Mouse (Mus musculus) frontal cortex, postnatal 36 days (tissue): Measurements from ENCODE around the gene Tor1b.
A peak's percentile ranks its signal among the peaks of the same experiment; 100 is the strongest.
"Not testable (repeated sequence)": the region's sequence is repeated elsewhere in the genome, so short reads cannot be mapped to it uniquely, and the experiment has no call there.

Experiments used
- DNase-seq, 2 experiments: peaks; one replicate each; pipeline ENCODE4 v3.0.0; 2022; ENCODE audit warnings: low spot score in 2 of 2

Gene Tor1b

DNA sequence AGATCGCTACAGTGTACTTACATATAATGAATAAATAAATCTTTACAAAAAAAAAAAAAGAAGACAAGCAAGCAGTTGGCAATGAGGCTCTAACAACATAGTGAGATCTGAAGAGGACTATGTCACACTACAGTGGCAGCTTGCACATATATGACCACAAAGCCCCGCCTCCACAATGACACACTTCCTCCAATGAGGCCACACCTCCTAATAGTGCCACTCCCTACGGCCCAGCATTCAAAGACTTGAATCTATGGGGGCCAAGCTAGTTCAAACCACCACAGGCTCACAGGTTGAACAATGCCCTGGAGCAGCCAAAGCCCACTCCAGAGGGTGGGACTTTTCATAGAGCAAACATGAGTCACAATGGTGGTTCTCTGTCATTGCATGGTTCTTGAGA, 20.8 kb upstream of the Tor1b start:
- DNase-seq, result no peak

DNA sequence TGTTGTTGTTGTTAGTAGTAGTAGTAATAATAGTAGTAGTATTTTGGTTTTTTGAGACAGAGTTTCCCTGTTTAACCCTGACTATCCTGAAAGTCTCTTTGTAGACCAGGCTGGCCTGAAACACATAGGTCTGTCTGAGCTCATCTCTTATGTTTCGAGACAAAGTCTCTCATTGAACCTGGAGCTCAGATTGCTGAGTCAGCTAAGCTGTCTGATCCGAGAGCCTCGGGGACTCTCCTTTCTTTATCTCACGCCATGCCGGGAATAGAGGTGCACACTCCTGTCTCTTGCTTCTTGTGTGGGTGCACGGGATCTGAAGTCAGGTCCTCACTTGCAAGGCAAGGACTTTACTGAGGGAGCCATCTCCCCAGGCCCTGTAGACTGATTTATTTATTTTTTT, 19.7 kb upstream of the Tor1b start:
- DNase-seq, result no peak

DNA sequence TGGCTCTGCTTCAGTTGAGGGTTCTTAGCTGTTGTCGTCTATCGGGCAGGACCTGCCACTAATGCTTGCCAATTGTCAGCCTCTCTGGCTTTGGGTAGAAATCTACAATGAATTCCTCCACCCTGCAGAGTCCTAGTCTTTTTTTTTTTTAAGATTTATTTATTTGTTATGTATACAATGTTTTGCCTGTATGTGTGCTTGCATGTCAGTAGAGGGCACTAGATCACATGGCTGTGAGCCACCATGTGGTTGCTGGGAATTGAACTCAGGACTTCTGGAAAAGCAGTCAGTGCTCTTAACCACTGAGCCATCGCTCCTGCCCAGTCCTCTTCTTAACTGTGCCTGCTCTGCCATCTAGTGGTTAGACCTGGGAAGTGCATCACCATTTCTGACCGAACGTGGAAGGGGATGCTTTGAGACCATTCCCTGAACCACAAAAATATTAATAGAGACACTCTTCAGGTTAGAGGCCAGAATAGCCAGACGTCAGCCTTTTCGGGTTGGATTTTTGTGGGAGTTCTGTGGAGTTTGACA, 18.8 kb upstream of the Tor1b start:
- DNase-seq, result peak; percentile 77 to 83

DNA sequence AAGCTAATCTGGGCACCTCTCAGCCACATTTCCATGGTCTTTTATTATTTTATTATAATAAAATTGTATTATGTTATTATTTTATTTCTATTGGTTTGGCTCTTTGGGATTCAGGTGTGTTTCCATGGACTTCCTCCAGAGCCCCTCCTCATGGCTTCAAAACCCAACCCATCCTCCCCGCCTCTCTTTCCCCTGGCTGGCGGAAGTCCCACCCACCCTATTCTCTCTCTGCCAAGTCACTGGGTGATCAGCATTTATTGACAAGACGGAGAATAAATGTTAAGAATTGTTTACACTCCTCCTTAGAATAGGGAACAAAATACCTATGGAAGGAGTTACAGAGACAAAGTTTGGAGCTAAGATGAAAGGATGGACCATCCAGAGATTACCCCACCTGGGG, 16.0 kb upstream of the Tor1b start:
- DNase-seq, result no peak

DNA sequence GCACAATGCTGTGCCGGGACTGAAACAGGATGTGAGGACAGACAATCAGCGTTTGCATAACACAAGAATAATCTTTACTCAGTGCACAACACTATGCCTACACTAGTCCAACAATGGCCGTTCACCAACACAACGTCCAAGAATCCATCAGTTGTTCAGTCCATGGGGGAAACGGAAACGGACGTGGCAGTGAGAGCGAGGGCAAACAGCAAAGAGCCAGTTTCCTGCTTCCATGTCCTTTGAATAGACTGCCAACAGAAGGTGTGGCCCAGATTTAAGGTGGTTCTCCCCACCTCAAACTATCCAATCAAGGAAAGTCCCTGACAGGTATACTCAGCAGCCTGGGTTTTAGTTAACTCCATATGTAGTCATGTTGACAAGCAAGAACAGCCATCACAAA, 15.0 kb upstream of the Tor1b start:
- DNase-seq, result no peak

DNA sequence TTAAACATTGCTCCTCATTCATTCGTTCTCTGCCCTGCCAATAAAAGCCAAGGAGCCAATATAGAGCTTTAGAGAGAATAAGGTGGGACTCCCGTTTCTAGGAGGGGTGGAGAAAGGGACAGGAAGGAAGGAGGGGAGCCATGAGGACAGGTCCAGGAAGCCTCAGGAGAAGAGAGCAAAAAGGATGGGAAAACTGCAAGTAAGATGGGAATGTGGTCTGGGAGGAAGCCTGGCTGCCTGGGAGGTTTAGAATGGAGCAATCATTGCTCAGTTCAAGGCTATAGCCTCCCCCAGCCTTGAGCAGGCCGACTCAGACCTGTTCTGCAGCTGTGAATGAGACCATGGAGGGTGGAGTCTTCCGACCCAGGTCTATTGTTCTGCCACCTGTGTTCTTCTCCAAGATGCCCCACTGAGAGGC, 14.2 kb upstream of the Tor1b start:
- DNase-seq, result no peak

DNA sequence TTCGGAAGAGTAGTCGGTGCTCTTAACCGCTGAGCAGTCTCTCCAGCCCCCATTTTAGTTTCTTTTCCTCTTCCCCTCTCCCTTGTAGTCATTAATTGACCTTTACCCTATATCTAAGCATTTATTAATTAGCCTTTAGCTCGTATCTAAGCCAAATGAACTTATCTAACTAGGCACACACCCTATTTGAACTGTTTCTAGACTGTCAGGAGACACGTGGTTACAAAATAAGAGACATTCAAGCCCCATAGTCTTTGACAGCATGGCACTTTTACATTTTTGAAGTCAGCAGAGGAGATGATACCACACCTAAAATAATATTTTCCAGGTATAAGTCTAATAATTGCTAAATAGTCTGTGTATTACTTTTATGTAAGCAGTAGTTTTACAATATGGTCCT, 11.2 kb upstream of the Tor1b start:
- no peak for DNase-seq

DNA sequence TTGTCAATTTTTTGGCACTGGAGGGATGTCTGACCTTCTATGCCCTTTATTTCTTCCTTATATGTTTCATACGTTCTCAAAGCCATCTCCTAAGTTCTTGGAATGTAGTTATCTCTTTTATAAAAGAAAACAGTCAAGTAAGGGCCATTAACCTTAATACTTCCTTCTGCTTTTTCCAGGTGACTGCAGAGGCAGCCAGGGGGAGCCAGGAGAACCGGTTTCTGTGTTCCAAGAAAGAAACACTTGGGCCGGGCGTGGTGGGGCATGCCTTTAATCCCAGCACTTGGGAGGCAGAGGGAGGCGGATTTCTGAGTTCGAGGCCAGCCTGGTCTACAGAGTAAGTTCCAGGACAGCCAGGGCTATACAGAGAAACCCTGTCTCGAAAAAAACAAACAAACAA, 10.6 kb upstream of the Tor1b start:
- DNase-seq, result not testable (repeated sequence)

DNA sequence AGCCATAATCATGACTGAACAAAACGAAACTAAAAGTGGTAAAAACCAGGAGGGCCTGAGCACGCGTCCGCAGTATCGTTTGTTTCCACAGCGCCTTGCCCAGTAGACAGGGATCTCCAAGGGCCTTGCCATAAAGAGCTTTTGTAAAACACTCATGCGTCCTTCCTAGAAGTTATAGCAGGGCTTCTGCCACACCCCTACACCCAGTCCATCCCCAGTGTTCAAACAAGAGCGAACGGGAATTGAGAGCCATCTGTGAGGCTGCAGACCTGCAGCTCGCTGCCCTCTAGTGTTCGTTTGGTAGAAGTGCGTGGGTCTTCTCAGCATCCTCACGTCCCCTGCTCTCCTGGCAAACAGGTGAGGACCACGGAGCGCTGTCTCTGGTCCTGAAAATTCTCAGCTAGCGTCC, 10.2 kb upstream of the Tor1b start:
- DNase-seq, result peak; percentile 38 to 58

DNA sequence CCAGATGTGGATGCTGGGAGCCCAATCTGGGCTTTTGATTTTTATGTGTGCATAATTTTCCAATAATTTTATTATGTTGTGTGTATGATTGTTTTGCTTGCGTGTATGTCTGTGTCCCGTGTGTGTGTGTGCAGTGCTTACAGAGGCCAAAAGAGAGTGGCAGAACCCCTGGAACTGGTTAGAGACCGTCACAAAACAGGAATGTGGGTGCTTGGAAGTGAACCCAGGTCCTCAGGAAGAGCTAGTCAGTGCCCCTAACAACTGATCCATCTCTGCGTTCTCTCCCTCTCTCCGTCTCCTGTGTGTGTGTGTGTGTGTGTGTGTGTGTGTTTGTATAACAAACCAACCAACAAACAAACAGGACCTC, 319 bp upstream of the Tor1b start:
- DNase-seq, result no peak

DNA sequence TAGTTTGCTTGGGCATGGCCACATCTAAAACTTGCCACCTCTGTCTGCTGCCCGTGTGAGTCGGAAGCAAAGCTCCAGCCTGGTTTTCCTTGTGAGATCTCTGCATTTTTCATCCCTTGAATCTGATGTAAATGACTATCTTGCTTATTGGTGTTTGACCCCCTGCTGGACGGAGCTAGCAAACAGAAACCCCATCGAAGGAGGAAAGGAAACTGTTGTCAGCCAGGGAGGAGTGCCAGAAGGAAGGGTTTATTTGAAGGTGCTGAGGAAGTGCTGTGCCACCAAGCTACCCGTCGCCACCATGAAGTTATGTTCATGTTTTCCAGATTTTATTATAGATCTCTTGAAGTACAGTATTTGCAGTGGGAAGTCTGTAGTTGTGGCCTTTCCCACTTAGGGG, 2.0 kb downstream of the Tor1b start:
- no peak for DNase-seq

DNA sequence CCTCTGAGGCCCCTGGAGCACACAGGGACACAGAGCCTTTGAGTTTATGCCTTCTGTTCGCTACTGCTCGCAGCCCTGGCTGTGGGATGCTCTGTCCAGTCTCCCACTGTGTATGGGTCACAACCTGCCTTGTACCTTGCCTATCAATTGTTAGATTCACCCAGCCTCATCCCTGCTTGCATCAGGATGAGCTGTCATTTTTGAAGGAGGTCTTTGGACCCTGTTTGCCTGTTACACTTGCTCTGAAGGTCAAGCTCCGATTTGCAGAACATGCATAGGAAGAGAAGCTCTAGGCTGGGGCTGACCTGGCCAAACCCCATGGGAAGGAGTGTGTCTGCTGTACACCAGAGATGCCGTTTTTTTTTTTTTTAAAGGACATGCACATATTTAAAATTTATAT, 4.8 kb downstream of the Tor1b start:
- DNase-seq, result no peak

DNA sequence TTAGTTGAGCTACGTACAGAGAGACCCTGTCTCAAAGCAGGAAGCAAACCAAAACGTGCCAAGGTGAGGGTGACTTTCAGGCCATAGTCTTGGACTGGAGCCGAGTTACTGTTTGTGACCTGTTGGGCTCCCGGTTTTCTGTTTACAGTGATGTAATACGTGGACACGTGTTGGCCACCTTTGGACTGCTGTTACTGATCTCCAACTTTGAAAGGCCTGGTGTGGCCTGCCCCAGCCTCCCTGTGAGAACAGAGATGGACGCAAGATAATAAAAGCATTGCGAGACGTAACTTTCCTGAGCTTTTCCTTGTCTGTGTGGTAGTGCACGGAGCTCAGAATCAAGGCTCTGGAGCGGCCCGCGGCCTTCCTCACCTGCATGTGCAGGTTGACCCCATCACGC, 6.0 kb downstream of the Tor1b start:
- no peak for DNase-seq

DNA sequence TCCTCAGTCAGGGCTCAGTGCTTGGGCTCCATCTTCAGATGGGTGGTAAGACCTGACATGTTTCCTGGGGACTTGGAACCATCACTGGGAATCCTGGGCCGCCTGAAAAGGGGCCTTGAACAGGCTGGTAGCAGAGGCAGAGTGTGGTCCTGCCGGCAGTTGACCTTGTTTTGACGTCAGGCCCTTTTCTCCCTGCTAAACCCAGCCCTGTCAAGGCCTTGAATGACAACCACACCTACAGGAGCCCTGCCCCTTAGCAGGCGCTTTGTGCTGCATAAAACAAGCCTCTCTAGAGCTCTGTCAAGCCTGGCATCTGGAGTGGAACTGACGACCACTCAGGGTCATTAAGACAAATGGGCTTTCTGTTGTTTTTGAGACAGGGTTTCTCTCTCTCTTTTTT, 7.1 kb downstream of the Tor1b start:
- no peak for DNase-seq

DNA sequence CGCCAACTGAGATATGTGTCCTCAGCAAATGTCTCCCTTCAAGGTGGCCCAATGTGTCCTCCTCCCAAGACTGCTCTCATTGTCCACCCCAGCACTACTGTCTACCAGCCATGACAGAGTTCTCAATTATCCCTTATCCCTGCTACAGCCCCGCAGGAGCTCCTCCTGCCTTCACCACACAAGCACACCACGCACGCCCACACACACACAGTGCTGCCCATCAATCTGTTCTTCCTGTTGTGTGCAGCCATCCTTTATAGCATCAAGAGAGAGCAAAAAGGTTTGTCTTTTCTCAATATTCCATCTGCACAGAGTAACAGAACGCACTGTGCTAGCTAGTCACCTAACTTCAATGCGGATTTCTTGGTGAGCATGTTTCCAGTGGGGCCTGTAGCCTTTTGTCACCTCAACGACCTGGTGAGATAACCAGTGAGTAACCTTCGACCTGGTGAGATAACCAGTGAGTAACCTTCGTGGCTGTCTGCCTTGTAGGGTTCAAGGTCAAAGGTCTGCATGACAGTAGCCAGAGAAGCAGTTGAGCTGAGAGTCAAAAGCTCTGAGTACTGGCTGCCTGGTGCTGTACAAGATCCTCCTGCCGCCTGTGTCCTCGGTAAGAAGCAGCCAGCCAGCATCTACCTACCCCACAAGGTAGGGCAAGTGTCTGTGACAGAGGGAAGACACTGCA, 10.0 kb downstream of the Tor1b start:
- no peak for DNase-seq

DNA sequence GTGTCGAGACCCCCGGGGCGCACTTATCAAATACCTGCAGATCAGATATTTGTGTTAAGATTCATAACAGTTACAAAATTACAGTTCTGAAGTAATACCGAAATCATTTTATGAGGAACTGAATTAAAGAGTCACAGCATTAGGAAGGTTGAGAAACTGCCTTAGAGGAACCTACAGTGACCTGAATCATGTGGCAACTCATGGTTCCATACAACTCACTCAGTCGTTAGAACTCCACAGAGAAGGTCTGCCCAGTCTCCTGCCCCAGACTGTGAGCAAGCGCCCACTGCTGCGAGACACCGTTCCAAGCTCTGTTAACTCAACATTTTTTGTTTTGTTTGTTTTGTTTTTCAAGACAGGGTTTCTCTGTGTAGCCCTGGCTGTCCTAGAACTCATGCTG, 12.9 kb downstream of the Tor1b start:
- DNase-seq, result no peak

DNA sequence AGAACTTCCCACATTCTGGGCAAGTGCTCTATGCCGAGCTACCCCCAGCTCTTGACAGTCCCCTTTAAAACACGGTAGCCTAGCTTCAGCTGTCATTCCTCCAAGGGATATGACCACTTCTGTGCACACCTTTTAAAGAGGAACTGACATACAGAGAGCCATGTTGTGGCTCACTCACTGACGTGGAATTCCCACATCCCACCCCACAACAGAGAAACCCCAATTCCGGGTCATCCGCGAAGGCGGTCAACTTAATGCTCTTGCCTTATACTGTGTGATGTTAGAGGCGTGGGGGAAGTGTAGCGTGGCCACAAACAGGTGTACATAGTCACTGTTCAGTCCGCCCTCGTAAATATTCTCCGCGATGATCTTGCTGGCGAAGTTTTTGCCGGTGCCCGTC, 14.1 kb downstream of the Tor1b start:
- no peak for DNase-seq

DNA sequence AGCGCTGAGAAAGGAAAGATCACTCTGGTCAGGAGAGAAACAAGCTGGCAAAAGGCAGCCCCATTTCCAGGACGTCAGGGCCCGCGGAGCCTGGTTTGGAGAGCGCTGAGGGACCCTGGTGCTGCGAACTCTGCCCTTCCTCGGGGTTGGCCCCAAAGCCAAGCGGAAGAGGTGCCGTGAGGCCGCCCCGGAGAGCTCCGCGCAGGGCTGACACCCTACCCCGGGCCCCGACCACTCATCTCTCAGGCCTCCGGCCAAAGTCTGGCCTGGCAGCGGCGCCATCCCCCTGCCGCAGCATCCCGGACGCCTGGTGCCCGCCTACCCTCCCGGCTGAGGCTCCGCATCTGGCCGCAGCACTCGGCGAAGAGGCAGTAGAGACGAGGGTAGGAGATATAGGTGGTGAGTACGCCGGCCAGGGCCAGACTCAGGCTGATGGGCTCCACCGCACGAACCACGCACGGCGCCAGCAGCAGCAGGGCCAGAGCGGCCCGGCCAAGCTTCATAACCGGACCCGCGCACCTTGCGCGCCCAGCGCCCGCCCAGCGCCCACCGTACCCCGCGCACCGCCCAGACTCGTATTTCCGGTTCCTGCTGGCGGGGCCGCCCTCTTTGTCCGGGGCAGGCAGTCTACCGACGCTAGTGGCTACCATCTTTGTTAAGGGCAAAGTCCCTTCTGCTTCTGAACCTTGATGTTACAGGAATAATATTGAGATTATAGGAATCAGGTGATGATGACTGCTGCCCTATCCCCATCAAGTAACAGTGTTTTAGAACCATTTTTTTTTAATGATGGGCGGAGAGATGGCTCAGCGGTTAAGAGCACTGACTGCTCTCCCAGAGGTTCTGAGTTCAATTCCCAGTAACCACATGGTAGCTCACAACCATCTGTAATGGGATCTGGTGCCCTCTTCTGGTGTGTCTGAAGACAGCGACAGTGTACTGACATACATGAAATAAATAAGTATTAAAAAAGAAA, 14.9 kb downstream of the Tor1b start, which contains the start of gene Tor1a:
Gene Tor1a, minus strand, starts transcription at position 582 of the 976 bp plus-strand sequence.
- peak; percentile 90 to 91 for DNase-seq

DNA sequence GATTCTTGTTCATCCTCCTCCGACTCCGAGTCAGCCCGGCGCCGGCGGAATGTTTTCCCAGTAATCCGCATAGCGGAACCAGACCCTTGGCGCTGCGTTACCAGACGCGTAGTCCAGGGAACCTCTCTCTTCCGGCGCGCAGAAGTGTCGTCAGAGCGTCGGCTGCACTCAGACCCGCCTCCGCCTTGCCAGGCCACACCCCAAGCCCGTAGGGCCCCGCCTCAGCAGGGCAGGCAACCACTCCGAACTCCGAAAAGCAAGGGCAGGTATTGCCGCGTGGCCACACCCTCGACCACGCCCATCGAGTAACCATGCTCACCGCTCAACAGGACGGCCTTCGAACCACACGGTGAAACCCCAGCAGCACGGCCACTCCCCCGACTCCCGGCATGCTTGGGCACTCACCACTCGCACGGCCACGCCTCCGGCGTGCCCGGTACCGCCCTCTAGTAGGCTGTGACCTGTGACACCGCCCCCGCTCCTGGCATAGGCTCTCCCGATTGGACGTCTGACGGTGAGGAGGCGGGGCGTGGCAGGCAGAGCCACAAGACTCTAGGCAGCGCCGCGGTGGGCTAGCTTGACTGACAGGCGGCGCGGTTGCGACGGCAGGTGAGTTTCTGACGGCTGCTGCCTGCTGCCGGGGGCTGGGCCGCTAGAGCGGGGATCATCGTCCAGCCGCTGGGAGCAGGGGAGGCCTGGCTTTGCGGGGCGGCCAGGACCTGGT, 29.2 kb downstream of the Tor1b start, which contains the start of the genes BC005624 and Usp20:
Gene BC005624, minus strand, starts transcription at position 412 of the 724 bp plus-strand sequence.
Gene Usp20, plus strand, starts transcription at position 490 of the 724 bp plus-strand sequence.
- DNase-seq, result peak; percentile 98 to 99

DNA sequence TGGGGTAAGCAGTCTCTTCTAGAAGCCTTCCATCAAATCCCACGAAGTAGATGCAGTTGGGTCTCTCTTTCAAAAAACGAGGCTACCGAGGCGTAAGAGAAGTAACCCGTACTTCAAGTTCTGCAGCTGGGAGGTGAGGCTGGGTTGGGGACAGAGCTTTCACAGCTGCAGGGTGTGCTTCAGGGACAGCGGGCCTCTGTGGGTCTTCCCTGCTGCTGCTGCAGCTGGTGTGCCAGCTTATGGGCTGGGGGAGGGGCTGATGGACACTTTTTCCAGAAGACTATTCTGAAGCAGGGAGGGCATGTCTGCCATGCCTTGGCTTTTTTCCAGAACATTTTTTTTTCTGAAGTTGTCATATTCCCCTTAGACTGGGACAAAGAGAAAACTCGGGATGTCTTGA, 30.3 kb downstream of the Tor1b start:
- DNase-seq, result no peak

DNA sequence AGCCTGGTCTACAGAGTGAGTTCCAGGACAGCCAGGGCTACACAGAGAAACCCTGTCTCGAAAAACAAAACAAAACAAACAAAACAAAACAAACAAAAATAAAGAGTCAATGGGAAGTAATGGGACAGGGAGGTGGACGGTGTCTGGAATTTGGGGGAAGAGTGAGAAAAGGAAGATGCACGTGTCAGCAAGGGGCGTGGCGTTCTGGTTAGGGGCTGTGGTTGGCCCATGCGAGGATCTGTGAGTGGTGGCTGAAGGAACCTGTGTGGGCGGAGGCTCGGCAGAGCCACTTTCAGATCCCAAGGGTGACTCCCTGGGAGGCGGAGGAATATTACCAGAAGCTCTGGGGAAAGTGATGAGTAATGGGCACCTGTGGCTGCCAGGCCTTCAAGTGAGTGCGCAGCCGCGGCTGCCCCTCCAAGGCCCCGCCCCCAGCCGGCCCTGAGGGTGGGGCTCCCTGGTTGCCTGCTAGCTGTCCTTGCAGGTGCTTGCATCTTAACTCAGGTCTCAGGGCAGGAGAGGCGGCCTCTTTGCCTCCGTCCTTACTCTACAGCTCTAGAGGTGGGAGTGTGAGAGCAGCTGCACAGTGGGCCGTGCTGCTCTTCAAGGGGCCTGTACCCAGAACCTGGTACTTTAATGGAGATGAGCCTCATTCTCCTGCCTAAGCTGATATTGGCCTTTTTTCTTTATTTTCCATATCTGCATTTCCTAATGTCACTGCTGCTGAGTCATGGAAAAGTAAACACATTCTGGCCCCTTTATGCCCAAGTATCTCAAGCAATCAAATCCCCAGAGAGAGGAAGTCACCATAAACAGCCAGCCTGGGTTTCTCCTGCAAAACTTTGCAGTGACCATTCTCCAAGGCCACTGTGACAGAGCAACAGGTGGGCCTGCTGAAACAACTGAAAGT, 32.6 kb downstream of the Tor1b start:
- peak; percentile 29 to 37 for DNase-seq
